Mouse (Mus musculus): Measurements from ENCODE around the gene Calml4. TPM values are rescaled to one million over a fixed set of nuclear protein-coding genes. Genes with fewer than 3 reads are reported as not detected.
A peak's percentile ranks its signal among the peaks of the same experiment; 100 is the strongest.

The Calml4 gene
- total RNA-seq, 4 experiments from 2014 or later, result 0.44 to 2.5 (median 1.5) TPM

GRCm38 (mm10) chr9:62894486-62894885, 36.6 kb downstream of the Calml4 start:
- peak; percentile 66 for DNase-seq (ENCODE audit: low spot score)

GRCm38 (mm10) chr9:62901736-62902135, 43.9 kb downstream of the Calml4 start:
- DNase-seq (ENCODE audit: low spot score), result no peak

- no peak for DNase-seq (ENCODE audit: low spot score)
These were observed 46.0 kb downstream of the Calml4 start for GRCm38 (mm10) chr9:62903841-62904240.

DNA sequence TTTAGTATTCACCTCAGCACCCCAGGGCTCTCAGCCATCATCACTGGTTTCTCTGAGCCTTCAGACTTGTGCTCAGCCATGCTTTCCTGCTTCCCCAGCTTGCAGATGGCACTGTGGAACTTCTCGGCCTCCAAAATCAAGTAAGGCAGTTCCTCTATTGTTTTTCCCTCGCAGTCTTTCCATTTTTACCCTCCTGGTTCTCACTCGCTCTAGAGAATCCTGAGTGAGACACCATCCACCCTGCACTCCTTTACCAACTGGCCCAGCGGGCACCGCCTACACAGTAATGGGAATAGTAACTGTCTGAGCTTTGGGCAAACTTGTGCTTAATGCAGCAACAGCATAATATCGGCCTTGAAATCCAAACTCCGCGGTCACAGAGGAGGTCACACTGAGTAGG, 47.2 kb downstream of the Calml4 start:
- DNase-seq (ENCODE audit: low spot score), result no peak

GRCm38 (mm10) chr9:62913390-62914069, 55.6 kb downstream of the Calml4 start:
- DNase-seq (ENCODE audit: low spot score), result peak; percentile 29

- no peak for DNase-seq (ENCODE audit: low spot score)
These were observed 59.2 kb downstream of the Calml4 start for GRCm38 (mm10) chr9:62917059-62917458.

DNA sequence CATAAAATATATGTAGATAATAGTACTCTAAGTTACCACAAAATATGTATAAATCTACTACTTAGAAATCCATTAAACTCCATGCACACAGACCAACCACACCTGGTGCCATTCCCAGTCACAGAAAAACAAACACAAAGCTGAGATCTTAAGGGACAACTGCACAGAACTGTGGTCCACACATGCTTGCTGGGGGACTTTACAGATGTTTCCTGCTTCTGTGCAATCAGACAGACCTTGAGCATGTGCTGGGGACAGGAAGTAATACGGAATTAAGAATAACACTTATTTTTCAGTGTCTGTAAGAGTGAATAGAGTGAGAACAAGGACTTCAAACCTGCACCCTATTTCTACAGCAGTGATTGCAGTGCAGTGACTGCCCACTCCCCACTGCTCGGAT, 63.0 kb downstream of the Calml4 start:
- DNase-seq (ENCODE audit: low spot score), result no peak

- DNase-seq (ENCODE audit: low spot score), result no peak
These were observed 67.2 kb downstream of the Calml4 start for GRCm38 (mm10) chr9:62924886-62925610.

Other genes with a start within 250 kb of the Calml4 start
- gene Itga11, start 180.3 kb upstream of the Calml4 start, total RNA-seq (2022), result 1 to 10 TPM; 1.3 to 1.4 (median 1.4) TPM
- gene Fem1b, start 46.1 kb upstream of the Calml4 start, total RNA-seq (2022), result 10 to 100 TPM; 13.7 to 14.5 (median 14.1) TPM
- 10 to 100 TPM; 23.9 to 28.4 (median 26.4) TPM for gene Cln6, start 19.3 kb upstream of the Calml4 start, total RNA-seq (2022)
- 10 to 100 TPM; 25.6 to 29.2 (median 26.2) TPM for gene Pias1, start 129.8 kb downstream of the Calml4 start, total RNA-seq (2022)

Measured in heart, adult 8-10 months (tissue).